Mouse (Mus musculus) liver, adult 2 months (tissue): ENCODE results near the gene Gm12184.

Experiments
- CTCF ChIP-seq: fragments of 200-500 bp; IDR thresholded peaks from 2 replicates; pipeline ENCODE4 v1.5.1; 2011; ENCODE audit warnings: low read depth, low read length, control low read depth
- POLR2A ChIP-seq: fragments of 200-500 bp; IDR thresholded peaks from 2 replicates; pipeline ENCODE4 v1.6.1; 2011; ENCODE audit warnings: low read length, control low read depth; ENCODE audit not compliant: insufficient read depth; ENCODE audit errors: extremely low read depth

DNA sequence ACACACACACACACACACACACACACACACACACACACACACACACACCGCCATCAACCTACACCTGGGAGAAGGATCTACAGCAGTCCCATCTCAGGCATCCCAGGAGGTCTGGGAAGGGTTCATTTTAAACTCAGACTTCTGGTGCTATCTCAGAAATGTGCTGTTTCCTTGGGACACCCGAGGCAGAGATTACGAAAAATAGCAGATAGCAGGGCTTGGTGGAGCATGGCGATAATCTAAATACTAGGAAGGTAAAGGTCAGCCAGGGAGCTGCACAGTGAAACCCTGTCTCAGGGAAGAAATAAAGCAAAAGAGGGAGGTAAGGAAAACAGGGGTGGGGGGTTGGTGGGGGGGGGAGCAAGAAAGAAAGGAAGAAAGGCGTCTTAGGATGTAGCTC is 29.2 kb downstream of the Gm12184 start:
- TF ChIP-seq CTCF (no peak), POLR2A (no peak)
